In genomic region chr7:75640671-75641070, GRCm38 (mm10) we compare ENCODE assay signal across 10 mouse cellular contexts.
DNase-seq lines count a peak whose midpoint lies in the region; ATAC-seq and TF ChIP-seq lines count a peak whose summit lies in the region.
"Had no signal": no experiment of that assay in that cellular context is flagged by ENCODE, and none has a peak within 500 bp of the region (broad histone marks: within the 10 kb centered on the region; RNA-seq: fewer than 3 reads in every experiment).

No protein-coding gene starts in this region.

- no peaks in the 10 kb centered on the region for H3K9me3 ChIP-seq in midbrain, embryonic 14.5 days (ENCODE audit: control insufficient read depth, low read length)
- H3K9me3 ChIP-seq in midbrain, postnatal 0 days (ENCODE audit: low read length) = no peaks in the 10 kb centered on the region
- no peaks in the 10 kb centered on the region for H3K9me3 ChIP-seq in kidney, postnatal 0 days (replicated peaks; ENCODE audit: low read length)
- H3K9me3 ChIP-seq: hindbrain, embryonic 13.5 days had no signal

- TF ChIP-seq CTCF in heart, adult 2 months (IDR thresholded peaks at IDR 0.05) = no peak
- no peak for TF ChIP-seq CTCF in midbrain, postnatal 0 days (IDR thresholded peaks at IDR 0.05)
- TF ChIP-seq CTCF in kidney, postnatal 0 days (IDR thresholded peaks at IDR 0.05; ENCODE audit: low read depth) = no peak

- no peak overlapping the region for H3K4me2 ChIP-seq in midbrain, embryonic 14.5 days (ENCODE audit: low read length)
- no peak overlapping the region for H3K4me2 ChIP-seq in midbrain, postnatal 0 days (ENCODE audit: low read depth, low read length, poor library complexity, severe bottlenecking)
- H3K4me2 ChIP-seq in kidney, postnatal 0 days (ENCODE audit: low read length) = no peak overlapping the region
- H3K4me2 ChIP-seq: hindbrain, embryonic 13.5 days had no signal

- H3K79me2 ChIP-seq in heart, adult 2 months (replicated peaks; ENCODE audit: control insufficient read depth, insufficient read depth, low read length) = peaks cover 4% of the 10 kb centered on the region

- intact Hi-C loops in heart, adult 2 months (cut with DNase I) = loop anchor here (2.0 to 10.0 kb wide), 3 partner anchors 42 to 184 kb away; no protein-coding TSS in a partner anchor

- no peak for TF ChIP-seq EP300 in heart, adult 2 months (IDR thresholded peaks at IDR 0.05; ENCODE audit: insufficient read depth, low read depth, low read length)

- no peak for ATAC-seq in midbrain, embryonic 14.5 days (ENCODE audit: low FRiP score, low TSS enrichment)
- no peak for ATAC-seq in midbrain, postnatal 0 days (ENCODE audit: low FRiP score)
- no peak for ATAC-seq in kidney, postnatal 0 days (replicated peaks; ENCODE audit: low FRiP score, low read depth)
- ATAC-seq in CD4-positive, CD25-positive, alpha-beta regulatory T cell, adult 4 months = no peak

- no peak overlapping the region for H3K9ac ChIP-seq in heart, adult 2 months (ENCODE audit: low read depth, low read length)
- H3K9ac ChIP-seq in midbrain, embryonic 14.5 days (replicated peaks; ENCODE audit: low read length) = no peak overlapping the region
- H3K9ac ChIP-seq in midbrain, postnatal 0 days (replicated peaks; ENCODE audit: low read length, poor library complexity, severe bottlenecking) = no peak overlapping the region
- H3K9ac ChIP-seq in kidney, postnatal 0 days (ENCODE audit: low read depth, low read length) = no peak overlapping the region
- H3K9ac ChIP-seq: hindbrain, embryonic 13.5 days had no signal

- no peaks in the 10 kb centered on the region for H3K27me3 ChIP-seq in heart, adult 2 months (ENCODE audit: control insufficient read depth, insufficient read depth, low read length)
- no peaks in the 10 kb centered on the region for H3K27me3 ChIP-seq in midbrain, embryonic 14.5 days (ENCODE audit: control insufficient read depth, insufficient read depth, low read length)
- no peaks in the 10 kb centered on the region for H3K27me3 ChIP-seq in midbrain, postnatal 0 days (ENCODE audit: insufficient read depth, low read length)
- no peaks in the 10 kb centered on the region for H3K27me3 ChIP-seq in kidney, postnatal 0 days (ENCODE audit: insufficient read depth, low read length)
- H3K27me3 ChIP-seq: hindbrain, embryonic 13.5 days had no signal

- H3K36me3 ChIP-seq in heart, adult 2 months (ENCODE audit: control insufficient read depth, insufficient read depth, low read length) = peaks cover 44% of the 10 kb centered on the region
- no peaks in the 10 kb centered on the region for H3K36me3 ChIP-seq in midbrain, embryonic 14.5 days (ENCODE audit: control insufficient read depth, insufficient read depth, low read length)
- no peaks in the 10 kb centered on the region for H3K36me3 ChIP-seq in midbrain, postnatal 0 days (ENCODE audit: insufficient read depth, low read length)
- no peaks in the 10 kb centered on the region for H3K36me3 ChIP-seq in kidney, postnatal 0 days (ENCODE audit: insufficient read depth, low read length)
- H3K36me3 ChIP-seq: hindbrain, embryonic 13.5 days had no signal

- H3K4me3 ChIP-seq in heart, adult 2 months = no peak overlapping the region
- no peak overlapping the region for H3K4me3 ChIP-seq in midbrain, embryonic 14.5 days (replicated peaks; ENCODE audit: low read depth, low read length)
- no peak overlapping the region for H3K4me3 ChIP-seq in midbrain, postnatal 0 days (ENCODE audit: low read depth, low read length)
- H3K4me3 ChIP-seq in kidney, postnatal 0 days (replicated peaks; ENCODE audit: low read depth, low read length) = no peak overlapping the region
- H3K4me3 ChIP-seq: hindbrain, embryonic 13.5 days had no signal

- H3K4me1 ChIP-seq in heart, adult 2 months (ENCODE audit: control insufficient read depth, insufficient read depth, low read length) = peaks cover 31% of the 10 kb centered on the region
- H3K4me1 ChIP-seq in midbrain, embryonic 14.5 days (ENCODE audit: control insufficient read depth, insufficient read depth, low read length) = peaks cover 18% of the 10 kb centered on the region
- H3K4me1 ChIP-seq in midbrain, postnatal 0 days (ENCODE audit: insufficient read depth, low read length) = no peaks in the 10 kb centered on the region
- peaks cover 17% of the 10 kb centered on the region for H3K4me1 ChIP-seq in kidney, postnatal 0 days (replicated peaks; ENCODE audit: insufficient read depth, low read length)

- DNase-seq in heart, adult 2 months = no peak
- no peak for DNase-seq in heart, adult 8-10 months (ENCODE audit: low spot score)
- DNase-seq in midbrain, embryonic 14.5 days = peak; percentile 17
- DNase-seq in midbrain, postnatal 0 days (ENCODE audit: low spot score) = no peak
- DNase-seq in kidney, postnatal 0 days (ENCODE audit: low spot score) = no peak
- DNase-seq in frontal cortex, adult 2 months (ENCODE audit: extremely low spot score in 1 of 2, low spot score in 1 of 2) = no peak
- DNase-seq in layer of hippocampus, postnatal 36 days = no peak
- DNase-seq: cerebellum, postnatal 36 days had no signal

- H3K27ac ChIP-seq in heart, adult 2 months = peak overlapping the region; percentile 74
- H3K27ac ChIP-seq in midbrain, embryonic 14.5 days (replicated peaks; ENCODE audit: low read depth, low read length) = no peak overlapping the region
- H3K27ac ChIP-seq in midbrain, postnatal 0 days (ENCODE audit: low read depth, low read length) = no peak overlapping the region
- 0 out of 2 replicates have a peak overlapping the region, but pooled peaks have one; percentile 82 for H3K27ac ChIP-seq in kidney, postnatal 0 days
- H3K27ac ChIP-seq: hindbrain, embryonic 13.5 days had no signal

- no peak for TF ChIP-seq POLR2A in heart, adult 2 months (IDR thresholded peaks at IDR 0.05; ENCODE audit: insufficient read depth, low read depth, low read length)

- WGBS in heart, adult 2 months = 22% methylated on average over 2 of the region's 2 CpGs
- 75% methylated on average over 2 of the region's 2 CpGs for WGBS in midbrain, embryonic 14.5 days
- 70% methylated on average over 2 of the region's 2 CpGs for WGBS in midbrain, postnatal 0 days
- 46% methylated on average over 2 of the region's 2 CpGs for WGBS in kidney, postnatal 0 days

Comparison
In these comparisons a context has a peak if more than half of its experiments do, and no peak if none do; other contexts are left out.
1. H3K27ac ChIP-seq: peak in heart, adult 2 months (single experiment) and kidney, postnatal 0 days (single experiment); none in midbrain, embryonic 14.5 days (single experiment) and midbrain, postnatal 0 days (single experiment).